Mouse (Mus musculus): ENCODE results near the gene Gm12394. TPM values are rescaled to one million over a fixed set of nuclear protein-coding genes. Genes with fewer than 3 reads are reported as not detected.
"Not testable (repeated sequence)": the region's sequence is repeated elsewhere in the genome, so short reads cannot be mapped to it uniquely, and the experiment has no call there.

Gene Gm12394
- polyA plus RNA-seq, 1 experiment from 2014 or later, result not detected

- no peak for DNase-seq (ENCODE audit: low read depth, low spot score)
Measured at GRCm38 (mm10) chr4:42880677-42880948, 24.0 kb upstream of the Gm12394 start.

GRCm38 (mm10) chr4:42879829-42880676 is 23.5 kb upstream of the Gm12394 start:
- CTCF ChIA-PET, result interaction anchor here (0.8 kb wide), 1 partner anchor 75 kb away, joined by 3 read pairs; no protein-coding TSS in a partner anchor
- DNase-seq (ENCODE audit: low read depth, low spot score) (no peak), ATAC-seq (no peak)
- in situ Hi-C loops (cut with MboI; ENCODE audit: low pct_unique_long_range_greater_than_20kb), result loop anchor here (5.0 kb wide), 1 partner anchor 82 kb away; no protein-coding TSS in a partner anchor
- POLR2A ChIA-PET, result no interaction called here
- TF ChIP-seq CTCF (IDR thresholded peaks at IDR 0.05), result no peak
- H3K27me3 ChIP-seq, result peaks cover 12% of the 10 kb centered on the region

More at GRCm38 (mm10) chr4:42880677-42880948, 24.0 kb upstream of the Gm12394 start:
- no peak for TF ChIP-seq CTCF (IDR thresholded peaks at IDR 0.05)
- peaks cover 7% of the 10 kb centered on the region for H3K27me3 ChIP-seq
- ChIA-PET CTCF (interaction anchor here (0.8 kb wide), 1 partner anchor 74 kb away, joined by 3 read pairs; no protein-coding TSS in a partner anchor), POLR2A (no interaction called here)
- in situ Hi-C loops (cut with MboI; ENCODE audit: low pct_unique_long_range_greater_than_20kb), result no loop called here
- no peak for ATAC-seq

- ChIA-PET CTCF (interaction anchor here (1.5 kb wide), 1 partner anchor 84 kb away, joined by 3 read pairs; no protein-coding TSS in a partner anchor), POLR2A (no interaction called here)
- H3K27me3 ChIP-seq, result peaks cover 26% of the 10 kb centered on the region
- no peak for DNase-seq (ENCODE audit: low read depth, low spot score)
- no peak for TF ChIP-seq CTCF (IDR thresholded peaks at IDR 0.05)
- in situ Hi-C loops (cut with MboI; ENCODE audit: low pct_unique_long_range_greater_than_20kb), result loop anchor here (5.0 kb wide), 1 partner anchor 85 kb away; no protein-coding TSS in a partner anchor
- no peak for ATAC-seq
Measured at GRCm38 (mm10) chr4:42877657-42878056, 21.1 kb upstream of the Gm12394 start.

GRCm38 (mm10) chr4:42876586-42877291 is 20.2 kb upstream of the Gm12394 start:
- no peak for ATAC-seq
- CTCF ChIA-PET, result no interaction called here
- POLR2A ChIA-PET, result no interaction called here
- no peak for TF ChIP-seq CTCF (IDR thresholded peaks at IDR 0.05)
- in situ Hi-C loops (cut with MboI; ENCODE audit: low pct_unique_long_range_greater_than_20kb), result loop anchor here (5.0 kb wide), 1 partner anchor 86 kb away; no protein-coding TSS in a partner anchor
- peaks cover 26% of the 10 kb centered on the region for H3K27me3 ChIP-seq
- DNase-seq (ENCODE audit: low read depth, low spot score), result no peak

- ATAC-seq (no peak), DNase-seq (ENCODE audit: low read depth, low spot score) (no peak)
- no peak for TF ChIP-seq CTCF (IDR thresholded peaks at IDR 0.05)
- peaks cover 29% of the 10 kb centered on the region for H3K27me3 ChIP-seq
- in situ Hi-C loops (cut with MboI; ENCODE audit: low pct_unique_long_range_greater_than_20kb), result no loop called here
- ChIA-PET CTCF (no interaction called here), POLR2A (no interaction called here)
Measured at GRCm38 (mm10) chr4:42874134-42874533, 17.6 kb upstream of the Gm12394 start, which contains the start of gene Fam205c. Gene Fam205c (minus strand): TSS chr4:42874234.

GRCm38 (mm10) chr4:42872746-42873435 is 16.3 kb upstream of the Gm12394 start:
- no peak for ATAC-seq
- TF ChIP-seq CTCF (IDR thresholded peaks at IDR 0.05), result no peak
- CTCF ChIA-PET, result no interaction called here
- POLR2A ChIA-PET, result no interaction called here
- in situ Hi-C loops (cut with MboI; ENCODE audit: low pct_unique_long_range_greater_than_20kb), result no loop called here
- no peak for DNase-seq (ENCODE audit: low read depth, low spot score)
- H3K27me3 ChIP-seq, result peaks cover 30% of the 10 kb centered on the region

GRCm38 (mm10) chr4:42872151-42872550 is 15.6 kb upstream of the Gm12394 start:
- CTCF ChIA-PET, result interaction anchor here (1.0 kb wide), 1 partner anchor 67 kb away, joined by 3 read pairs; no protein-coding TSS in a partner anchor
- H3K27me3 ChIP-seq, result peaks cover 38% of the 10 kb centered on the region
- ATAC-seq (no peak), DNase-seq (ENCODE audit: low read depth, low spot score) (no peak)
- in situ Hi-C loops (cut with MboI; ENCODE audit: low pct_unique_long_range_greater_than_20kb), result no loop called here
- no peak for TF ChIP-seq CTCF (IDR thresholded peaks at IDR 0.05)
- POLR2A ChIA-PET, result no interaction called here

GRCm38 (mm10) chr4:42870748-42871147 is 14.2 kb upstream of the Gm12394 start:
- ChIA-PET POLR2A (no interaction called here), CTCF (no interaction called here)
- ATAC-seq, result no peak
- peaks cover 43% of the 10 kb centered on the region for H3K27me3 ChIP-seq
- in situ Hi-C loops (cut with MboI; ENCODE audit: low pct_unique_long_range_greater_than_20kb), result no loop called here
- TF ChIP-seq CTCF (IDR thresholded peaks at IDR 0.05), result no peak
- no peak for DNase-seq (ENCODE audit: low read depth, low spot score)

GRCm38 (mm10) chr4:42868193-42868592 is 11.6 kb upstream of the Gm12394 start:
- DNase-seq (ENCODE audit: low read depth, low spot score) (no peak), ATAC-seq (no peak)
- in situ Hi-C loops (cut with MboI; ENCODE audit: low pct_unique_long_range_greater_than_20kb), result no loop called here
- TF ChIP-seq CTCF (IDR thresholded peaks at IDR 0.05), result no peak
- H3K27me3 ChIP-seq, result peaks cover 27% of the 10 kb centered on the region
- ChIA-PET POLR2A (no interaction called here), CTCF (no interaction called here)

GRCm38 (mm10) chr4:42867390-42867789 is 10.8 kb upstream of the Gm12394 start:
- in situ Hi-C loops (cut with MboI; ENCODE audit: low pct_unique_long_range_greater_than_20kb), result no loop called here
- ATAC-seq, result no peak
- TF ChIP-seq CTCF (IDR thresholded peaks at IDR 0.05), result no peak
- ChIA-PET CTCF (no interaction called here), POLR2A (no interaction called here)
- DNase-seq (ENCODE audit: low read depth, low spot score), result no peak
- peaks cover 24% of the 10 kb centered on the region for H3K27me3 ChIP-seq

GRCm38 (mm10) chr4:42863487-42863886 is 6.9 kb upstream of the Gm12394 start:
- peaks cover 15% of the 10 kb centered on the region for H3K27me3 ChIP-seq
- in situ Hi-C loops (cut with MboI; ENCODE audit: low pct_unique_long_range_greater_than_20kb); CTCF ChIA-PET; ATAC-seq; POLR2A ChIA-PET; DNase-seq (ENCODE audit: low read depth, low spot score): not testable (repeated sequence)

- POLR2A ChIA-PET; ATAC-seq; in situ Hi-C loops (cut with MboI; ENCODE audit: low pct_unique_long_range_greater_than_20kb); H3K27me3 ChIP-seq; CTCF ChIA-PET; DNase-seq (ENCODE audit: low read depth, low spot score): not testable (repeated sequence)
Measured at GRCm38 (mm10) chr4:42860483-42860882, 3.9 kb upstream of the Gm12394 start.

GRCm38 (mm10) chr4:42853788-42854187 is 2.8 kb downstream of the Gm12394 start, which contains the start of gene Fam205a1:
Gene Fam205a1 (minus strand): TSS chr4:42853888.
- CTCF ChIA-PET; H3K27me3 ChIP-seq; POLR2A ChIA-PET; DNase-seq (ENCODE audit: low read depth, low spot score); in situ Hi-C loops (cut with MboI; ENCODE audit: low pct_unique_long_range_greater_than_20kb); ATAC-seq: not testable (repeated sequence)

GRCm38 (mm10) chr4:42773893-42774292 is 82.7 kb downstream of the Gm12394 start, which contains the start of gene Ccl21a:
Gene Ccl21a (minus strand): TSS chr4:42773993.
- H3K27me3 ChIP-seq; in situ Hi-C loops (cut with MboI; ENCODE audit: low pct_unique_long_range_greater_than_20kb); CTCF ChIA-PET; ATAC-seq; DNase-seq (ENCODE audit: low read depth, low spot score); POLR2A ChIA-PET: not testable (repeated sequence)
